Mouse (Mus musculus) urinary bladder, postnatal 10 days (tissue): ENCODE measurements around the gene Elmo1.

Experiments
- DNase-seq: peaks from one replicate; pipeline ENCODE4 v3.0.0; 2022; ENCODE audit warnings: low spot score

Elmo1 gene

GRCm38 (mm10) chr13:20472891-20473539, 382.6 kb downstream of the Elmo1 start:
- DNase-seq: no peak

GRCm38 (mm10) chr13:20473641-20474078, 383.3 kb downstream of the Elmo1 start:
- DNase-seq: no peak

- no peak for DNase-seq
Measured at GRCm38 (mm10) chr13:20474600-20474999, 384.2 kb downstream of the Elmo1 start.

- DNase-seq: no peak
Measured at GRCm38 (mm10) chr13:20481805-20482204, 391.4 kb downstream of the Elmo1 start.

- DNase-seq: no peak
Measured at GRCm38 (mm10) chr13:20489110-20489509, 398.7 kb downstream of the Elmo1 start.

GRCm38 (mm10) chr13:20489698-20490417, 399.5 kb downstream of the Elmo1 start:
- DNase-seq: no peak

- no peak for DNase-seq
Measured at GRCm38 (mm10) chr13:20490860-20491594, 400.6 kb downstream of the Elmo1 start.

- DNase-seq: no peak
Measured at GRCm38 (mm10) chr13:20491666-20492065, 401.3 kb downstream of the Elmo1 start.

GRCm38 (mm10) chr13:20494047-20494739, 403.8 kb downstream of the Elmo1 start:
- no peak for DNase-seq

- no peak for DNase-seq
Measured at GRCm38 (mm10) chr13:20501923-20502322, 411.5 kb downstream of the Elmo1 start.

- no peak for DNase-seq
Measured at GRCm38 (mm10) chr13:20503371-20503770, 413.0 kb downstream of the Elmo1 start.

- DNase-seq: no peak
Measured at GRCm38 (mm10) chr13:20507381-20508129, 417.2 kb downstream of the Elmo1 start.

- DNase-seq: no peak
Measured at GRCm38 (mm10) chr13:20511026-20511425, 420.6 kb downstream of the Elmo1 start.

GRCm38 (mm10) chr13:20512317-20513240, 422.2 kb downstream of the Elmo1 start:
- DNase-seq: no peak

GRCm38 (mm10) chr13:20514721-20515120, 424.3 kb downstream of the Elmo1 start:
- no peak for DNase-seq

GRCm38 (mm10) chr13:20516096-20516495, 425.7 kb downstream of the Elmo1 start:
- no peak for DNase-seq

- no peak for DNase-seq
Measured at GRCm38 (mm10) chr13:20517702-20518101, 427.3 kb downstream of the Elmo1 start.

GRCm38 (mm10) chr13:20521492-20521891, 431.1 kb downstream of the Elmo1 start:
- DNase-seq: no peak

GRCm38 (mm10) chr13:20523671-20524070, 433.3 kb downstream of the Elmo1 start:
- DNase-seq: no peak

- no peak for DNase-seq
Measured at GRCm38 (mm10) chr13:20525844-20526243, 435.4 kb downstream of the Elmo1 start.
